Mouse (Mus musculus) layer of hippocampus, adult 2 months (tissue): ENCODE measurements around the gene Clmn. TPM values are rescaled to one million over a fixed set of nuclear protein-coding genes. Genes with fewer than 3 reads are reported as not detected.

Source experiments
- DNase-seq, 2 experiments: peaks; one replicate each; pipeline ENCODE4 v3.0.0; 2022; ENCODE audit warnings: low spot score in 2 of 2
- H3K27ac ChIP-seq: fragments of 200-600 bp; 2 replicates; pipeline ENCODE4 v1.8.1; 2022
- H3K4me3 ChIP-seq: fragments of 200-600 bp; 2 replicates; pipeline ENCODE4 v1.8.1; 2022; ENCODE audit warnings: mild to moderate bottlenecking
- CTCF ChIP-seq: fragments of 200-600 bp; conservative IDR thresholded peaks from 2 replicates; pipeline ENCODE4 v1.8.1; 2022; ENCODE audit warnings: antibody characterized with exemption, mild to moderate bottlenecking, moderate library complexity
- total RNA-seq, 2 experiments: library from RNA; stranded (reverse); gene quantifications; 2 replicates each; pipeline ENCODE4 v1.2.3; 2021

Gene Clmn
- total RNA-seq, 2 experiments from 2014 or later: 103 to 108 TPM

DNA sequence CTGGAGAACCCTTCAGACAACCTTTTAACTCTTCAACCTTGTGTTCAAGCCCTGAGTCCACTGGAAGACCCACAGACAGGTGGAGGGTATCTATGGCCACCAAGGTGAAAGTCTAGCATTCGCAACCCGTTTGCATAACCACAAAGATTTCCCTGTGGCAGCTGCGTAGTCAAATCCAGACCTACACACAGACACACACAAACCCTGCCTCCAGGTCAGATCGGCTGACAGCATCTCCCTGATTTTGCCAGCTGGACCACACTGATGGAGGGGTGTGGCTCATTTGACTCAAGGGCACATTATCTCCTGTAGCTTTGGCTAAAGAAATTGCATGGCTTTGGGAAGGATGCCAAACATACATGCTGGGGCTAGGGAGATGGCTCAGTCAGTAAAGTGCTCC, 17.6 kb downstream of the Clmn start:
- peak overlapping the region; percentile 85 for H3K27ac ChIP-seq
- DNase-seq: no peak
- H3K4me3 ChIP-seq: no peak overlapping the region
- TF ChIP-seq CTCF: no peak

GRCm38 (mm10) chr12:104845707-104846106, 19.2 kb downstream of the Clmn start:
- DNase-seq: no peak
- TF ChIP-seq CTCF: no peak
- Histone ChIP-seq H3K27ac (peak overlapping the region; percentile 85), H3K4me3 (0 out of 2 replicates have a peak overlapping the region, but pooled peaks have one; percentile 15)

DNA sequence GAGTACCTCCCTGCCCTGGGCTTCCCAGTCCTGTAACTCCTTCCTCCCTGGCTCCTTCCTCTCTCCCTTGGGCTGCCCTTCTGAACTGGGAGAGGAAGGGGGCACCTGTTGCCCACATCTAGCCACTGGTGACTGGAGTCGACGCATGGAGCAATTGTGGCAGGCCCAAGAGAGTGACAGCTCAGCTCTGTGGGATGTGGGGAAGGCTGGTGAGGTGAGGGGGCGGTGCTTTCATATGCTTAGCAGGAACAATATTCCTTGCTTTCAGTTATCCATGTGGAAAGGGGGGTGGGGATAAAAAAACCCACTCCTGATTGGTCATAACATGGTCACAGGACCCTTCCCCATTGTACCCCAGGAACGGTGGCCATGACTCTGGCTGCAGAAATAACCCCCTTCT, 19.9 kb downstream of the Clmn start:
- peak in 1 of 2 experiments; percentile 67 for DNase-seq
- TF ChIP-seq CTCF: no peak
- Histone ChIP-seq H3K4me3 (no peak overlapping the region), H3K27ac (peak overlapping the region; percentile 85)

DNA sequence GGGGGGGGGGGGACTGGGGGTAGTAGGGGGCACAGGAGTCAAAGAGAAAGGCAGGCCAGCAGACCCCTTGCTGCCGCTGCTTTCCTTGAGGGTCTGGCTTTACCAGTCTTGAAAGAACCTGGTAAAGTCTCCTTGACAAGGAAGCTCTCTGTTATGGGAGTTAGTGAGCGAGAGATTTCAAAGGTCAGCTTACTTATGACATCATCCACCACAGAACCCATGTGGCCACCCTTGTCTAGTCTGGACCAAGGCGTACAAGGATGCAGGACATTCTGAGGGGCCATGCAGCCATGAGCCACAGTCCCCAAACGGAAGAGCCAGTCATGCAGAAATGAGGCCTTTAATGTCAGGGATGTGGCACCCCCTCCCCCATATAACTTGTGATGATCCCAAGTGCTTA, 20.6 kb downstream of the Clmn start:
- no peak overlapping the region for H3K4me3 ChIP-seq
- H3K27ac ChIP-seq: peak overlapping the region; percentile 85
- no peak for DNase-seq
- TF ChIP-seq CTCF: no peak

DNA sequence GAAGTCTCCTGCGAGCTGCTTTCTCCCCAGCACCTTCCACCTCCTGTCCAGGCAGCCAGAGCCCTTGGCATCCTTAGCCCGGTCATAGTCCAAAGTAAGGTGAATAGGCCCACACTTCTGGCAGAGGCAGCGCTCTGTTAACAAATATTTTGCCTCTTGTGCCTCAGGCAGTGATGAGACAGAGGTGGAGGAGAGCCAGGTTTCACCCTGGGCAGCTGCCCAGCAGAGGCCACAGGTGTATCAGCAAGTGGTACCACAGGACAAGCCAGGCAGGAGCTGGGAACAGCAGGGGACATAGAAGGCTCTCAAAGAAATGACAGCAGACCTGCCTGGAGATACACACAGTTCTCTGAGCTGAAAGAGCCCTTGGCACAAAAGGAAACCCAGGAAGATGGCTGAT, 23.6 kb downstream of the Clmn start:
- Histone ChIP-seq H3K27ac (peak overlapping the region; percentile 97), H3K4me3 (no peak overlapping the region)
- DNase-seq: no peak
- no peak for TF ChIP-seq CTCF

GRCm38 (mm10) chr12:104838987-104839386, 25.9 kb downstream of the Clmn start:
- TF ChIP-seq CTCF: peak; percentile 81
- peak; percentile 52 to 72 for DNase-seq
- Histone ChIP-seq H3K27ac (peak overlapping the region; percentile 97), H3K4me3 (no peak overlapping the region)

- Histone ChIP-seq H3K27ac (peak overlapping the region; percentile 97), H3K4me3 (no peak overlapping the region)
- no peak for TF ChIP-seq CTCF
- peak in 1 of 2 experiments; percentile 36 for DNase-seq
Observed at GRCm38 (mm10) chr12:104838462-104838861, 26.4 kb downstream of the Clmn start.

DNA sequence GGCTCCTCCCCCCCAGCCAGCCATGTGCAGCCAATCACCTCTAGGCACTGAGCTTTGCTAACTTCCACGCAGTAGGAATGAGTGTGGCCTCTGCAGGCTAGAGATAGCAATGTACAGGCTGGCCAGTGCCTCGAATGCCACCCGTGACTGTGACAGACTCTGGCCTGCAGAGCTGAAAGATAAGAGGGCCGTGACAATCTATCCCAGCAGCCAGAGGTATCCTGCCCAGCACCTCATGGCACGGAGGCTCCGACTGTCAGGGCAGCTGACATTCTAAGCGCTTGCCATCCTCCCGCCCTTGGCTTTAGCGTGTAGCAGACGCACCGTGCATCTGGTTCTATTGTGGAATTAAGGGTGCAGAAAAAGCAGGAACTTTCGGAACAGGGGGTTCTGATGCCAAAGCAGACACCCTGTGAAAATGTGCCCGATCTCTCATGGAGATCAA, 26.9 kb downstream of the Clmn start:
- Histone ChIP-seq H3K4me3 (no peak overlapping the region), H3K27ac (peak overlapping the region; percentile 97)
- peak in 1 of 2 experiments; percentile 55 for DNase-seq
- no peak for TF ChIP-seq CTCF

GRCm38 (mm10) chr12:104837111-104837837, 27.6 kb downstream of the Clmn start:
- peak; percentile 69 for TF ChIP-seq CTCF
- DNase-seq: peak; percentile 80 to 93
- Histone ChIP-seq H3K27ac (peak overlapping the region; percentile 97), H3K4me3 (no peak overlapping the region)

DNA sequence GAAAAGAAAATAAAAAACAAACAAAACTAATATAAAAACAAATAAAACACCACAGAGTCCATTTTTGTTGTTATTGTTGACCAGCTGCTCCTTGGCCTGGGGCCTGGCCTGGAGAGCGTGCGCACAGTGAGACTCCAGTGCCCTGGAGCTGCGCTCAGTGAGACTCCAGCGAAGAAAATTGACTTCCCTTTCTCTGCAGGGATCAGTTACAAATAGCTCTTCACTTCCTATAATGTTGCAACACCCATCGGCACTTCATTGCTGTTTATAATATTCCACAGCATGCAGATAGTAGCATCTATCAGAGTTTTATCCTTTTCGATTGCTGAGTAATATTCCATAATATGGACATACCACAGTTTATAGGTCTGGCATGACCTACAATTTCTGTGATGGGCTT, 28.6 kb downstream of the Clmn start:
- H3K27ac ChIP-seq: peak overlapping the region; percentile 97
- no peak overlapping the region for H3K4me3 ChIP-seq
- no peak for TF ChIP-seq CTCF
- DNase-seq: no peak

- H3K27ac ChIP-seq: peak overlapping the region; percentile 97
Observed at GRCm38 (mm10) chr12:104835369-104836094, 29.3 kb downstream of the Clmn start.

DNA sequence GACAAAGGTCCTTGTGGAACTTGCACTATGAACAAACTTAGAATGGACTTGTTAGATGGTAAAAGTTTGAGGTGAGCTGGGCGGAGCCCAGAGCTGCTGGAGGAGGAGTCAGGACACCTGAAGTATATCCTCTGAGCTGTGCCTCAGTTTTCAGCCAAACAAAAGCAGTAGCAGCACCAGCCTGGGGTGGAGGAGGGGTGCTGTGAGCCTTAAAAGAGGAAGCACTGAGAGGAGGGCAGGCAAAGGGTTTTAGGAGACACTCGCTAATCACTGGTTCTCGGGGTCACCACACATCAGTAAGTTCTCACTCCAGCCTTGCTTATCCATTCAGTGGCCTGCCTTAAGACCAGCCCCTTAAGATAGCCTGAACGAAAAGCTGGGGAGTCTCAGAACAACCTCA, 30.1 kb downstream of the Clmn start:
- no peak for DNase-seq
- Histone ChIP-seq H3K4me3 (no peak overlapping the region), H3K27ac (peak overlapping the region; percentile 97)
- no peak for TF ChIP-seq CTCF

More at GRCm38 (mm10) chr12:104835369-104836094, 29.3 kb downstream of the Clmn start:
- DNase-seq: no peak
- H3K4me3 ChIP-seq: no peak overlapping the region
- no peak for TF ChIP-seq CTCF

DNA sequence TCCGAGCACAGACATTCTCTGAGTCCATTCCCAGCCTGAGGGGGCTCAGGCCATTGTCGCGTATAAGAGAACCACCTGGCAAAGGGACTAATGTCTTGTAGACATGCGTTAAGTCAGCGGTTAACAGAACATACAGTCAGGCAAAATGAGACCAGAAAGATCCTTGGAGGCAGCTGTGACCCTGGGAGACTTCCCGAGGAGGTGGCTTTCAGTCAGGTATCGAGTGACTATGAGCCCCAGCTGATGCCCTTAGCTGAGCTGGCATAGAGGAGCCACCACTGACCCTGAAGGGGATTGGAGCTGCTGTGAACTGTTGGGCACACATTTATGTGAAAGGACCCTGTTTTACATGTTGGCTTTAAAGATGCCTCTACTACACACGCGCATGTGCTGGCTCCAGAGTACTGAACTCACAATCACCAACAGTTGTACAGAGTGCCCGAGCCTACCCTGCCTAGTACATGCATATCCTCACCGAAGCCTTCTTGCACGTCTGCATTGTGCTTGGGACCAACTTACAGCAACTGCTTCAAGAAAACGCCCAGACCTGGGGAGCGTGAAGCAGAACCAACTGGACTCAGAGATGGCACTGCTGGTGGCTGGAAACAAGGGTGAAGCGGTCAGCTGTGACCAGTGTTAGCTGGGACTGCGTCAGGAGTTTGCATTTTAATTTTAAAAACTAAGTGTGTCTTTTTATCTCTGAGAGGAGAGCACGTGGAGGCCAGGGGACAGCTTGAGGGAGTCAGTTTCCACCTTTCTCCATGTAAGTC, 34.0 kb downstream of the Clmn start:
- TF ChIP-seq CTCF: no peak
- Histone ChIP-seq H3K27ac (peak overlapping the region; percentile 32), H3K4me3 (no peak overlapping the region)
- no peak for DNase-seq
